Mouse (Mus musculus) gastrocnemius, postnatal 10 days (tissue): ENCODE data around the gene Mrtfa. TPM values are rescaled to one million over a fixed set of nuclear protein-coding genes. Genes with fewer than 3 reads are reported as not detected.

Experiments used
- DNase-seq: peaks from one replicate; pipeline ENCODE4 v3.0.0; 2021; ENCODE audit warnings: mixed read lengths
- total RNA-seq, 2 experiments: library from RNA; stranded (reverse); gene quantifications; 2 replicates each; pipeline ENCODE4 v1.2.3; 2021

Gene Mrtfa
- total RNA-seq, 2 experiments from 2014 or later = 39.2 to 50.1 TPM

DNA sequence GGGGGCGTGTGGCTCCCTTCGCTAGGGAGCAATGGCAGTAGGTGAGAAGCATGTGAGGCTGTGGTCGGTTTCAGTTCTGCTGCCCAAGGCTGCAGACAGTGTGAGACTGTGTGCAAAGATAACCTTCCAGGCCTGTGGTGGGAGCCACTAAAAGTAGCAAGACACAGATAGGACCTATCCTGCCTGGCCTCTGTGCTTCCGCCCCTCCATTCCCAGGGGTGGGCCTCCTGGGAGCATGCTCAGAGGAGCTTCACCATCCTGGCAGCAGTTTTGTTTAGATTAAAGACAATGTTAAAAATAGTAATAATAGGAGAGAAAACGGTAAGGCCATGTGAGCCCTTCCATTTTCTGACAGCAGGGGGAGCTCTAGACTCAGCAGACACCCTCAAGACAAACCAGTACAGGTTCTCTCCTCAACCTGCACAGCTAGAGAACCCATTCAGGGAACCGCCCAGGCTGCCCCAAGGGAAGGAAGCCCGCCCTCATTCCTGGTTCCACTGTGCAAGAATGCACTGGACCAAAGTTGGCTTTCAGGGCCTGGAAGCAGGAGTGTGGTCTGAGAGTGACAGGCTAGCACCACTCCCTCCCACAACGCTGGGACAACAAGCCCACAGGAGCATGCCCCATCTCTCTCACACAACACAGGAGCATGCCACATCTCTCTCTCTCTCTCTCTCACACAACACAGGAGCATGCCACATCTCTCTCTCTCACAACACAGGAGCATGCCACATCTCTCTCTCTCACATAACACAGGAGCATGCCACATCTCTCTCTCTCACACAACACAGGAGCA is 163.0 kb downstream of the Mrtfa start:
- peak; percentile 82 for DNase-seq

DNA sequence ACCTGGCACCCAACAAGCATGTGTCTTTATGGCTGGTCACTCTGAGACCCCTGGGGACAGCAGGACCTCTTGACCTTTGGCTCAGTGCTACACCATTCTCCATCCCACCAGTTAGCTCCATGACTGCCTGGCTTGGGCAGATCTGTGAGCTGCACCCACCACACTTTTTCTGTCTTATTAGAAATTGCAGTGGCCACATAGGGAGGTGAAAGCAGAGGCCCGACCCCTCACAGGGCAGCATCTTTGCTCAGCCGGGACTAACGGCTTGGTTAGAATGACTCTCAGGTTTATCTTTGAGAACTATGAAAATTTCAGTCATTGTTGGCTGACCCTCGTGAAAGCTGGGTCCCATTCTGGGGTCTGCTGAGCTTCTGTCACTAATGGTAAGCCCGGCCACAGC is 163.7 kb downstream of the Mrtfa start:
- DNase-seq = no peak

DNA sequence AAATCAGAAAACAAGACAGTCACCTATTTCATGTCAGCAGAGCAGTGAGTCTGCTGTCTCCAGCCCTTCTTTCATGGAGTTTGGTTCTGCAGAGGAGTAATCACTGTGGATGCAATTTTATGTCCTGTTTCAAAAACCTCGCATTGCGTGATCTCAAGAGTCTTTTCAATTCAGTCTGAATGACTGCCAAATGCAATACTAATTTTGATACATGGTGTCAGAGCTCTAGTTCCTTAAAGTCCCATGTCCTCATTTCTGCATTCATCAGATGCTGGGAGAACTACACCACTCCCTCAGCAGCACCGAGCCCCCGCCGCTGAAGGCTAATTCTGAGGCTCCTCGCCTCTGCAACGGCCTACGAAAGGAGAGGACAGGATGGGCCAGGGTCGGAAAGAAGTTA is 166.7 kb downstream of the Mrtfa start:
- no peak for DNase-seq

DNA sequence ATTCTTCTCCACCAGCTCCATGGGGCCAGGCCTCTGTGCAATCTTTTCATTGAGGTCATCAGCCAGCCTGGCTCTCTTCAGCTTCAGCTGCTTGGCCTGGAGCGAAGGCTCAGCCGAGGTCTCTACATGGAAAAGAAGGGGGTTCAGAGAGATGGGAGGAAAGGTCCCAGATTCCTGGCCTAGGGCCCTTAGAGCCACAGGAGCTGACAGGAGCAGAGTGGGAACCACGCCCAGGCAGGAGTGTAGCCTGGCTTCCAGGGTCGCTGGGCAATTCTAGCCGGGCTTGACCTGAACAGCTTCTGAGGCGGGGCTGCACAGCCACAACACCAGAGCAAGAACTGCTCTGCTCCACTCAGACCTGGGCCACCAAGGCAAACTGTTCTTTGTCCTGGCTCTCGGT is 168.1 kb downstream of the Mrtfa start:
- DNase-seq = no peak

DNA sequence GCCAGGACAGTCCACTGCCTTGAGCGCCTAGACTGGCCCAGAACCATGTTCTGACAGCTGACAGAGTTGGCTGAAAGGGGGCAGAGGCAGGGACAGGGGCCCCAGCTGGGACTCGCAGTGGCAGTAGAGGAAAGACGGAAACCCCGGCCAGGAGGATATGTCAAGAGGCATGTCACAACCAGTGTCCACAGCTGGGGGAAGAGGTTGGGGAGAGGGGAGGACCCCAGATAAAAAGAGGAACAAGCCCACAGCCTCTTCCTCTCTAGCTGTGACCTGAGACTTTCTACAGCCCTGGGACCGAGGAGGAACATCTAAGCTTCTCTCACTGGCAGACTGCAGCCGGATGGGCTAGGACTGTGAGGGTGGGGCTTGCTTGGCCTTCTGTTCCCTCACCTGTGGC is 169.2 kb downstream of the Mrtfa start:
- no peak for DNase-seq

DNA sequence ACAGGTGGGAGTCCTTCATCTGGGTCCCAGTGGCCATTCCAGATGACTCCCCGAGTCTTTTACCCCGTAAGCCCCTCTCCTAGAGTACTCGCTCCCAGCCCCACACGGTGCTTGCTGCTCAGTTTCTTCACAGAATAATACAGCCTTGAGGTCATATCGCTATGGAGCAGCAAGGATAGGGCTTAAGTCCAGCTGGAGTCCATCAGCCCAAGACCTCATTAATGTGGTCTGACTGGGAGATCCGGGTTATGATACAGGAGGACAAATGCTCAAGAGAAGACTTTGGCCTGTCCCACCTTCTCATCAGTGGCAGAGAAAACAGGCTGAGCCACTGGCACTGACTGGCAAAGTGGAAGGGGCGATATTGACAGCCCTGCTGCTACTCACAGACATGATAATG is 173.2 kb downstream of the Mrtfa start:
- DNase-seq = no peak

DNA sequence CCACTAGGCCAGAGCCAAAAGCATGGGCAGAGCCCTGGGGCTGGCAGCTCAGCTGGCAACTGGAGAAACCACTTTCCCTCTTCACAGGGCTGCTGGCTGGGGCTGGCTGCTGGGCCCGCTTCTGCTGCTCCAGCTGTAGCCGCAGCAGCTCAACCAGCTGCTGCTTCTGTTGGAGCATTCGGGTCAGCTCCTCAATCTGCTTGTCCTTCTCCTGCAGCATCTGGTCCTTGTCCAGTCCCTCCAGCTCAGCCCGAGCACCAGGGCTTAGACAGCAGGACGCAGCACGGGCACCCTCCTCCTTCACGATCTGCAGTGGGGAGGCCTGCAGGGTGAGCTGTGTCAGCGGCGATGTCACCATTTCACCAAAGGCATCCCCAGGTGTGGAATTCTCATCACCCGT is 174.1 kb downstream of the Mrtfa start:
- DNase-seq = no peak

DNA sequence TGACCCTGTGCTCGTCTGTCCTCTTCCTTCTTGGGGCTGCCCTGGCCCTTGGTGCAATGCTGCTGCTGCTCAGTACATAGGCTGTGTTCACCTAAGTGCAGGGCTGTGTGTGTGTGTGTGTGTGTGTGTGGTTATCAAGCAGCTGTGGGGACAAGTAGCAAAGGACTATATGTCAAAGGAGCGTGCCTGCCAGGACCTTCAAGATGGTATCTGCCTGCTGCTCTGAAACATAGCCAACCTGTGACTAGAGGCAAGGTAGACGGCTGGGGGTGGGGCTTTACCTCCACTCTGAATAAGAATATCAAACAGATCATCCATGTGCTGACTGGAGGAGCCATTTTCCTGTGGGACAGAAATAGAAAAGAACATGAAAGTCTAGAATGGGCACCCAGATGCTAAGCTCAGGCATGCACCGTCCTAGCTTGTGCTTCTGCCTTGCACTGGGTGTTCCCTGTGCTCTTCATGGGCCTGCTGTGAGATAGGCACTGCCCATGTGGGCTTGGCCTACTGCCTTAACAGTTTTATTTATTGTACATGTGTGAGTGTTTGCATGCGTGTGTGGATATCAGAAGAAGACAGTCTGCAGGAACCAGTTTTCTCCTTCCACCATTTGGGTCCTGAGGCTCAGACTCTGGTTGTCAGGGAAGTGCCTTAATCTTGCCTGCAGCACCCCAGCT is 175.4 kb downstream of the Mrtfa start:
- DNase-seq = no peak

DNA sequence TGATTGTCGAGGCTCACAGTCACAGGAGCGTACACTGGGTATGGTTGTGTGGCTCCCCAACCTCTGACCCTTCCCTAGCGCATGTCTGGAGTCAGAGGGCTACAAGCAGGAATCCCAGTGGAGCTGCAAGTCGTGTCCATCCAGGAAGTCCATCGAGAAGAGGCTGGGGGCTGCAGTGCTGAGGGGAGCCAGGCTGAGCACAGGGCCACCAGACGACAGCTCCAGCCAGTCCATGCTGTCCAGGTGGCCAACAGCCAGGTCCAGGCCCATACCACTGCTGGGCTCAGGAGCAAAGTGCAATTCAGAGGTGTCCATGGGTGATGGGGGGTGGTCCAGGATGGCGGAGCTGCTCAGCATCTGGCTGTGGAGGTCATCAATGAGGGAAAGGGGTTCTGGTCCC is 177.4 kb downstream of the Mrtfa start:
- no peak for DNase-seq

DNA sequence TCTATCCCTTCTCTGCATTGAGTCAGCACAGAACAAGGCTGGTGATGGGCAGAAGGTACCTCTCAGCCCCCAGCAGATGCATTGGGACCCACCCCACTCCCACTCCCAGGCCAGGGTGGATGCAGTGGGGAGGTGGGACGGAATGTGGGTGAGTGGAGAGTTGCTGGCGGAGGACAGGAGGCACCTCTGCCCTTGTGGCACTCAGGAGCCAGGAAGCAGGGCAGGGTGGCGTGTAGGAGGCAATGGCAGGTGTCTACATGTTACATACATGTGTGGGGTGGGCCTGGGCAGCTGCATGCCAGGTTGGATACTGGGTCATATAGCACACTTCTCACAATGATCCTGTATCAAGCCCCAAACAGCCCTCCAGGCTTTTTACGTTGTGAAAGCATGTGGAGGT is 178.2 kb downstream of the Mrtfa start:
- no peak for DNase-seq

DNA sequence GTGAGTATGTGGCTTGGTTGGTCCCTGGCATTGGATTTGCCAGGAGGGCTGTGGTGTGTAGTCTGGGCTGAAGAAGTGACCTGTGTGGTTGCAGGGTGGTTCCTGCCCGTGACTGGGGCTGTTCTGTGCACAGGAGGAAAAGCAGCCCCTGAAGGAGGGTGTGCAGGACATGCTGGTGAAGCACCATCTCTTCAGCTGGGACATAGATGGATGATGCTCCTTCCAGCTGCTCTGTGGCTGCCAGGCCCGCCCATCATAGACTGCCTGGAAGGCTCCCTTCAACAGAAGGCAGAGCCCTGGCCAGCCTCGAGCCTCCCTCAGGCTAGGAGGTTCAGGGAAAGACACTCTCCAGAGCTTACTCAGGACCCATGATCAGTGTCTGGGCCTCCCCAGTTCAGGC is 179.0 kb downstream of the Mrtfa start:
- DNase-seq = no peak

DNA sequence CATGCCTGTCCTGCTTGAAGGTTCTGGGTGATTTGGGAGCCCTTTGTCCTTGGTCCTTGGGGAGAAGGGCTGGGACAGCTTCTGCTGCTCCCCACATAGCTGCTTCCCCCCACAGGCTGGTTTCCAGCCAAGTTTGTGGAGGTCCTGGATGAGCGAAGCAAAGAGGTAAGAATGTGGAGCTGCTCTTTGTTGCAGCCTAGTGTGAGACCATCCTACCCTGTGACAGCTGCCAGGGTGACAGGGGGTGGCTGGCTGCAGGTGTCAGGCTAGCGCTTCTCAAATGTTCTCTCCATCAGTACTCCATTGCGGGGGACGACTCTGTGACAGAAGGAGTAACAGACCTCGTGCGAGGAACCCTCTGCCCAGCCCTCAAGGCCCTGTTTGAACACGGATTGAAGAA is 180.4 kb downstream of the Mrtfa start:
- no peak for DNase-seq

DNA sequence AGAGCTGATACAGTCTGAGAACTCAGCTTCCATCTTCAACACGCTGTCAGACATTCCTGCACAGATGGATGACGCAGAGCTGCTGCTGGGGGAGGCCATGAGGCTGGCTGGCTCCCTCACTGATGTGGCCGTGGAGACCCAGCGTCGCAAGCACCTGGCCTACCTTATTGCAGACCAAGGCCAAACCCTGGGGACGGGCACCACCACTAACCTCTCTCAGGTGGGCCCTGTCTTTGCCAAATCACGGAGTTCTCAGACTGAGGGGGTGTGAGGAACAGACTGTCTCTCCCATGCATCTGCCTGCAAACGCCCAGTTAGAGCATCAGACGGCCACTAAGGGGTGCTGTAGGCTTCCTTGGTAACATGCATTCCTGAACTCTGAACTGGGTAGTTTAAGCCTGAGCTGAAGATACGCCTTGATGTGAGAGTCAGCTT is 181.9 kb downstream of the Mrtfa start:
- peak; percentile 26 for DNase-seq

DNA sequence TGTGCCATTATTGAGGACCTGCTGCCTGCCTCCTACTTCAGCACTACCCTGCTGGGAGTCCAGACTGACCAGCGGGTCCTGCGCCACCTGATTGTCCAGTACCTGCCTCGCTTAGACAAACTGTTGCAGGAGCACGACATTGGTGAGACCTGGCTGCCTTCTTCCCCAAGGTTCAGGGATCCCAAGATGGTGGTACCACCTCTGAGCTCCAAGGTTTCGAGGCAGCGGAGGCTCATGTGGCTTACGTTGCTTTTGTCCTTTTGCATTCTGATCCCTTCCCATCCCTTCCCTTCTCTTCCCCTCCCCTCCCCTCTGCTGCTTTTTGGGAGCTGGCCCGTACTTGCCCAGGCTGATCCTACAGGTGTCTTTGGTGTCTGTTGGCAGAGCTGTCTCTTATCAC is 182.7 kb downstream of the Mrtfa start:
- DNase-seq = no peak

DNA sequence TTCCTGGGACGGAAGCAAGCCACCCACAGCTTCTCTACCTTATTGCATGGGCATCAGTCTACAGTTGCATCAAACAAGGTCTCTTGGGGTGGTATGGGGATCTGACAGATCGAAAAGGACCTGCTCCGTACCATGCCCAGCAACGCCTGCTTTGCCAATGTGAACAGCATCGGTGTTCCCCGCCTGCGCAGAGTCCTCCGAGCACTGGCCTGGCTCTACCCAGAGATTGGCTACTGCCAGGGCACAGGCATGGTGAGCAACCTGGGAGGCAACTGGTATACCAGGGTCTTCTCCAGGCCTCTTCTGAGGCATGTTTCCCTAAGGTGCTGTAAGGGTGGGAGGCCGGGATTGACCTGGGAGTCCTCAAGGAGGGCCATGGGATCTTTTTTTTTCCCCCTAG is 183.2 kb downstream of the Mrtfa start:
- DNase-seq = no peak

DNA sequence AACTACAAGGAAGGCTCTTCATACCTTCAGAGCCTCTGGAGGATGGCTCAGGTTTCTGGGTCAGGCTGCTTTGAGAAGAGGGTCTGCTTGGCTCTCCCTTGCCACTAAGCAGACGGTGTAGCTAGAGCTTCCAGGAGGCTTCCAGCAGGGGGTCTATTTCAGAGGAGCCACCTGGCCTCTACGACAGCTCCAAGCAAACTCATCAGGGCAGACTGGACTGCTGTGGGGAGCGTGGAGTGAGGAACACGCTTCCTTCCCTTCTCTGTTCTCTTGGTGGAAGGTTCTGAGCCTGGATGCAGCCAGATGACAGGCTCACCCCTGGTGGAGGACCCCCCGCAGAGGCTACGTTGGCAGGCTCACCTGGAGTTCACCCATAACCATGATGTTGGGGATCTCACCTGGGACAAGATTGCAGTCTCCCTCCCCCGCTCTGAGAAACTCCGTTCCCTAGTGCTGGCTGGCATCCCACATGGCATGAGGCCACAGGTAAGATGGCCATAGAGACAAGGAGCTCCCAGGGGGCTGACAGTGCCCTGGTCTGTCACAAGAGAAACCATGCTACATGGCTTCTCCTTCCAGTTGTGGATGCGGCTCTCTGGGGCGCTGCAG is 184.3 kb downstream of the Mrtfa start:
- DNase-seq = no peak

DNA sequence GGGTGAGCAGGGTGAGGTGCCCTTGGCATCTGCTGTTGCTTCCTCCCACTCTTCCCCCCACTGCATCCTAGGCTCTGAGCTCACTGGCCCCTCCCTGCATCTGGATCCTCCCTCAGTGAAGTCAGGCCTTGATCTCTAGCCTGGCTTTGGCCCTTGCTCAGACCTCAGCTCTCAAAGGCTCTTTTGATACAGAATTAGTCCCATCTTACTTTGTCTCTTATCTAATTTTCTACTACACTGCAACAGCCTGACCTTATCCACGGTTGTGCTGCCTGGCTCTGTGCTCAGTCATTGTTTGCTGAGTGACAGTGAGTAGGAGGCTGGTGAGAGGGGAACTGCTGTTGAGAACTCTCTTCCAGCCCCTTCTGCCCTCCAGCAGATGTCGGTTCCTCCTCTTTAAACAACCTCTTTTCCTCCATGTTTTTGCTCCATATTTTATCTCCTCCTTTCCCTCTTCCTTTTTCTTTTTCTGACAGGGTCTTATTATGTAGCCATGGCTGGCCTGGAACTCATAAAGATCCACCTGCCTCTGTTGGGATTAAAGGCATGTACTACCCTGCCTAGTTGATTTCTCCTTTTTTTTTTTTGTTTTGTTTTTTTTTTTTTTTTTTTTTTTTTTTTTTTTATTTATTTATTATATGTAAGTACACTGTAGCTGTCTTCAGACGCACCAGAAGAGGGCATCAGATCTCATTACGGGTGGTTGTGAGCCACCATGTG is 190.0 kb downstream of the Mrtfa start:
- no peak for DNase-seq

DNA sequence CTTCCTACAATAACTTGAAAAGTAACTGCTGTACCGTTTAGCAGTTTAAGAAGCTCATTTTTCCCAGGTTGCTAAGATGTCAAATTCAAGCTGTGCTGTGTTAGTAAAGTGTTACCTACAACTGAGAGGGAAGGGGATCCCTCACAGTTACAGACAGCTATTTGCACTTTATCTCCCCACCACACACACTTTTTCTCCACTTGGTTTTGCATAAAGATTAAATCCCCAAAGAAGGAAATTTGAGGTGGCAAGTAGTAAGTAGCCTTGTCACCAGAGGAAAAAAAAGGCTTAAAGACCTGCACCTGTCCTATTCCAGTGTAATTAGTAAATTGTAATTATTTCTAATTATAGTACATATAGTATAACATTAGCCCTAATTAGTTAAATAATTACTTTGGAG is 193.5 kb downstream of the Mrtfa start:
- no peak for DNase-seq

DNA sequence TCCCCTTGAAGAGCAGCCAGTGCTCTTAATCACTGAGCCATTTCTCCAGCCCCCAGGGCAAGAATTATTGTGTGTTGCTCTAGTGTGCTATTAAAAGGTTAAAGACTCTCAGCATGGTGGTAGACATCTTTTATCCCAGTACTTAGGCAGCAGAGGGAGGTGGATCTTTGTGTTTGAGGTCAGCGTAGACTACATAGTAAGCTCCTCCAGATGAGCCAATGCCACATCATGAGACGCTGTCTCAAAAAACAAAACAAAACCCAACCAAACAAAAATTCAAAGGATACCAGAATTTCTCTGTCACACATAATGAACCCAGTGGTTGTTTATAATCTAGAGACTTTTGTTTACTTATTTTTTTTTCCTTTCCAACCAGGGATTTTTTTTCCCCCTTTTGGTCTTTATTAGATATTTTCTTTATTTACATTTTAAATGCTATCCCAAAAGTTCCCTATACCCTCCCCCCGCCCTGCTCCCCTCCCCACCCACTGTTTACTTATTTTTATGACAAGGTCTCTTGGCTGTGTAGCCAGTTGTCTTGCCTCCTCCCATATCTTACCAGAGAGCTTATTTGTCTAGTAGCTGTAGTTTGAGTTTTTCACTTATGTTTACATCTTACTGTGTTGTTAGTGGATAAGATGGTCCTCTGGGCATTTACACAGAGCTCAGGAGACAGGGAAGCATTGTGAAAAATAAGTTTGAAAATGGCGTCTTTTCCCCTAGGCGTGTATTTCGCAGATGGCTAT is 194.3 kb downstream of the Mrtfa start:
- no peak for DNase-seq

DNA sequence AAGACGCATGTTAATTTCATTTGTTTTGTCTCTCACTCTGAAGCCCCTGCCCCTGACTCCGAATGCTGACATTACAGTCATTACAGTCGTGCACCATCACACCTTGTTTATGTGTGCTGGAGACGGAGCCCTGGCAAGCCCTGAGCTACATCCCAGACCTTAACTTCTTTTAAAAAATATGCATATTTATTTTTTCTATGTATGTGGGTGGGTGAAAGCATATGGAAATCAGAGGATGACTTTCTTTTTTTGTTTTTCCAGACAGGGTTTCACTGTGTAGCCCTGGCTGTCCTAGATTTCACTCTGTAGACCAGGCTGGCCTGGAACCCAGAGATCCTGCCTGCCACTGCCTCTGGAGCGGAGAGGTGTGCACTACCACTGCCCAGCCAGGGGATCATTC is 195.6 kb downstream of the Mrtfa start:
- DNase-seq = no peak

DNA sequence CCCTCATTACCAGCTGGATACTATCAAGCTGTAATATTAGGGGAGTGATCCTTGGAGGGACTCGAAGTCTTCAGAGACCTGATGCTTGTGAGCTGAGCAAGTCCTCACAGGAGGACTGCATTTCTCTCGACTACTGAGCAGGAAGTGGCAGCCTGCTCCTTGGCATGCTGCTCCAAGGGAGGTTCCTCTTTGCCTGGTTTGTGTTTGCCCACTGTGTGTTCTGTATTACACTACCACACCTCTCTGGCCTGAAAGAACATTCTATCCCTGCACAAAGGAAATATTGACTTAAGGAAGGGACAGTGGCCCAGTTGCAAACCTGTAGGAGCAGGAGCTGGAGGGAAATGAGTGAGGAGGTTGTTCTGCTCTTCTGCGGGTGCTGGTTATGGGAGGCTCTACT is 200.8 kb downstream of the Mrtfa start:
- no peak for DNase-seq

DNA sequence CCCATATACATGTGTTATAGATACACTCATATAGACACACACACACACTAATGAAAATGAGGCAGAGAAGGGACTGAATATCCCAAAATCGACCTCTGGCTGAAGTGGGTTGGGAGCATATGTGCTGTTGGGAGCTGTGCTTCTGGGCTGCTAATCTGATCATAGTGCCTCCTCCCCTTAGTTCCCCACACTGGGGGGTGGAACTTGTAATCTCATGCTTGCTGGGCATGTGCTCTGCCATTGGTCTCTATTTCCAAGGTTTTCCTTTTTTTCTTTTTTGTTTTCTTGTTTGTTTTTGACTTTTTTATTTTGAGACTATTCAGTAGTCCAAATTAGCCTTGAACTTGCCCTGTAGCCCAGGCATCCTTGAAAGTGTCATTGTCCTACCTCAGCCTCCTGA is 202.2 kb downstream of the Mrtfa start:
- no peak for DNase-seq
